Mouse (Mus musculus) spleen, adult 2 months (tissue): ENCODE measurements around the gene Atg13. TPM values are rescaled to one million over a fixed set of nuclear protein-coding genes. Genes with fewer than 3 reads are reported as not detected.

Experiments used
- DNase-seq, 2 experiments: peaks; one replicate each; pipeline versions ENCODE4 v3.0.0 to v3.0.0-alpha.2; 2012 to 2021; ENCODE audit warnings: low spot score in 2 of 2, low read depth in 1 of 2
- H3K27ac ChIP-seq: fragments of 200-500 bp; 2 replicates; pipeline ENCODE4 v1.5.1; 2012; ENCODE audit warnings: low read length, inconsistent platforms; ENCODE audit not compliant: insufficient read depth
- H3K27me3 ChIP-seq: fragments of 200-500 bp; 2 replicates; pipeline ENCODE4 v1.6.1; 2012; ENCODE audit warnings: mild to moderate bottlenecking, moderate library complexity, low read length, inconsistent platforms; ENCODE audit not compliant: control insufficient read depth, insufficient read depth
- H3K36me3 ChIP-seq: fragments of 200-500 bp; 2 replicates; pipeline ENCODE4 v1.6.1; 2012; ENCODE audit warnings: mild to moderate bottlenecking, low read length, inconsistent platforms; ENCODE audit not compliant: control insufficient read depth, insufficient read depth
- H3K4me1 ChIP-seq: fragments of 200-500 bp; 2 replicates; pipeline ENCODE4 v1.6.1; 2011; ENCODE audit warnings: inconsistent platforms; ENCODE audit not compliant: control insufficient read depth, insufficient read depth, insufficient read length
- H3K4me3 ChIP-seq: fragments of 200-500 bp; 2 replicates; pipeline ENCODE4 v1.5.1; 2011; ENCODE audit warnings: mild to moderate bottlenecking, inconsistent platforms; ENCODE audit not compliant: insufficient read depth, insufficient read length; ENCODE audit errors: extremely low read depth
- CTCF ChIP-seq: fragments of 200-500 bp; IDR thresholded peaks from 2 replicates; pipeline ENCODE4 v1.5.1; 2011; ENCODE audit warnings: mild to moderate bottlenecking, inconsistent platforms; ENCODE audit not compliant: insufficient read depth, insufficient read length, insufficient replicate concordance; ENCODE audit errors: extremely low read depth
- POLR2A ChIP-seq: fragments of 200-500 bp; IDR thresholded peaks from 2 replicates; pipeline ENCODE4 v1.6.1; 2011; ENCODE audit warnings: low read depth, low read length, inconsistent platforms
- WGBS: fragments of 180-500 bp; shearing (Covaris S2); methylation state at CpG from one replicate; pipeline ENCODE4 v1.1.7; 2018; 5-methylcytosine and 5-hydroxymethylcytosine counted together
- polyA plus RNA-seq: library from polyadenylated mRNA; depleted of rRNA; stranded (reverse); fragments of >200 nt; gene quantifications from 2 replicates; pipeline ENCODE4 v1.2.3, GENCODE M21; 2012

Atg13 gene
- polyA plus RNA-seq, 1 experiment = 16.7 TPM

GRCm38 (mm10) chr2:91674895-91675294, 35.5 kb downstream of the Atg13 start:
- Histone ChIP-seq H3K4me1 (no peaks in the 10 kb centered on the region), H3K27me3 (no peaks in the 10 kb centered on the region), H3K27ac (no peak overlapping the region), H3K36me3 (peaks cover 49% of the 10 kb centered on the region), H3K4me3 (no peak overlapping the region)
- 91% methylated on average over 5 of the region's 5 CpGs for WGBS
- no peak for TF ChIP-seq POLR2A
- no peak for TF ChIP-seq CTCF
- DNase-seq = no peak

GRCm38 (mm10) chr2:91673587-91673986, 36.8 kb downstream of the Atg13 start:
- H3K4me1 ChIP-seq = no peaks in the 10 kb centered on the region
- no peaks in the 10 kb centered on the region for H3K27me3 ChIP-seq
- WGBS = 94% methylated on average over 2 of the region's 2 CpGs
- no peak overlapping the region for H3K4me3 ChIP-seq
- H3K36me3 ChIP-seq = peaks cover 60% of the 10 kb centered on the region
- TF ChIP-seq CTCF (no peak), POLR2A (no peak)
- H3K27ac ChIP-seq = no peak overlapping the region
- no peak for DNase-seq

- peaks cover 53% of the 10 kb centered on the region for H3K36me3 ChIP-seq
Observed at GRCm38 (mm10) chr2:91670038-91670437, 40.3 kb downstream of the Atg13 start.

GRCm38 (mm10) chr2:91669326-91669725, 41.0 kb downstream of the Atg13 start:
- no peaks in the 10 kb centered on the region for H3K4me1 ChIP-seq
- TF ChIP-seq POLR2A (no peak), CTCF (no peak)
- WGBS = 95% methylated on average over 8 of the region's 8 CpGs
- DNase-seq = no peak
- H3K36me3 ChIP-seq = peaks cover 50% of the 10 kb centered on the region
- no peaks in the 10 kb centered on the region for H3K27me3 ChIP-seq
- no peak overlapping the region for H3K27ac ChIP-seq
- H3K4me3 ChIP-seq = no peak overlapping the region

More at GRCm38 (mm10) chr2:91670038-91670437, 40.3 kb downstream of the Atg13 start:
- Histone ChIP-seq H3K4me1 (no peaks in the 10 kb centered on the region), H3K4me3 (no peak overlapping the region), H3K27ac (no peak overlapping the region), H3K27me3 (no peaks in the 10 kb centered on the region)
- no peak for DNase-seq
- TF ChIP-seq POLR2A (no peak), CTCF (no peak)
- 93% methylated on average over 6 of the region's 6 CpGs for WGBS

GRCm38 (mm10) chr2:91667747-91668146, 42.6 kb downstream of the Atg13 start:
- H3K36me3 ChIP-seq = peaks cover 55% of the 10 kb centered on the region
- H3K4me1 ChIP-seq = no peaks in the 10 kb centered on the region
- DNase-seq = no peak
- 90% methylated on average over 2 of the region's 2 CpGs for WGBS
- no peak overlapping the region for H3K4me3 ChIP-seq
- no peak overlapping the region for H3K27ac ChIP-seq
- TF ChIP-seq CTCF (no peak), POLR2A (no peak)
- no peaks in the 10 kb centered on the region for H3K27me3 ChIP-seq

GRCm38 (mm10) chr2:91666386-91666910, 43.9 kb downstream of the Atg13 start:
- 95% methylated on average over 6 of the region's 6 CpGs for WGBS
- H3K4me1 ChIP-seq = no peaks in the 10 kb centered on the region
- no peaks in the 10 kb centered on the region for H3K27me3 ChIP-seq
- DNase-seq = no peak
- no peak overlapping the region for H3K27ac ChIP-seq
- no peak overlapping the region for H3K4me3 ChIP-seq
- TF ChIP-seq CTCF (no peak), POLR2A (no peak)
- peaks cover 61% of the 10 kb centered on the region for H3K36me3 ChIP-seq

- H3K4me1 ChIP-seq = no peaks in the 10 kb centered on the region
- no peak for TF ChIP-seq CTCF
- TF ChIP-seq POLR2A = no peak
- no peak for DNase-seq
- no peak overlapping the region for H3K27ac ChIP-seq
- no peaks in the 10 kb centered on the region for H3K27me3 ChIP-seq
- no peak overlapping the region for H3K4me3 ChIP-seq
- peaks cover 55% of the 10 kb centered on the region for H3K36me3 ChIP-seq
Observed at GRCm38 (mm10) chr2:91664780-91665179, 45.6 kb downstream of the Atg13 start.

- TF ChIP-seq CTCF (no peak), POLR2A (no peak)
- Histone ChIP-seq H3K27ac (no peak overlapping the region), H3K4me1 (no peaks in the 10 kb centered on the region), H3K36me3 (peaks cover 49% of the 10 kb centered on the region), H3K4me3 (no peak overlapping the region), H3K27me3 (no peaks in the 10 kb centered on the region)
- no peak for DNase-seq
- WGBS = 92% methylated on average over 6 of the region's 6 CpGs
Observed at GRCm38 (mm10) chr2:91660981-91661380, 49.4 kb downstream of the Atg13 start.
